ENCODE assay signal across 16 mouse cellular contexts in the genomic region with DNA sequence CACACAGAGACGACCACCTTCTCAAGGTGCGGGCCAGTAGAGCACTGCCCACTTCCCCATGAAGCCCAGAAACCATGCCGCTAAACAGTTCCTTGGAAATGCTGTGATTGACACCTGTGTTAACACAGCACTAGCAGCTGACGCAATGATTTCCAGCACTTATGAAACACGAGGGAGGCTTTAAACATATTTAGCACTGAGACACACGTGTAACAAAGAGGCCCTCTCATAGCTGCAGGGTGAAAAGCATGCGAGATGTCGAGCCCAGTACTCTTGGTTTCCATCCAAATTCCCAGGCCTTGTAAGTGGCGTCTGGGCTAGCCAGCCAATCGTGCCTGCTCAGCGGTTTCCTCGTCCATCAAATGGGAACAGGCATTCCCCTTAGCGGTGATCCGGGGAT.
DNase-seq lines count a peak whose midpoint lies in the region; ATAC-seq and TF ChIP-seq lines count a peak whose summit lies in the region.
"Had no signal": no experiment of that assay in that cellular context is flagged by ENCODE, and none has a peak within 500 bp of the region (broad histone marks: within the 10 kb centered on the region; RNA-seq: fewer than 3 reads in every experiment).

No protein-coding gene starts in this region.

- H3ac ChIP-seq in myocyte (ENCODE audit: control insufficient read depth, insufficient read length), result no peak overlapping the region

- H3K4me1 ChIP-seq in lung, postnatal 0 days (ENCODE audit: insufficient read depth, low read depth, low read length), result no peaks in the 10 kb centered on the region
- H3K4me1 ChIP-seq in intestine, embryonic 15.5 days (replicated peaks), result no peaks in the 10 kb centered on the region
- H3K4me1 ChIP-seq: hindbrain, embryonic 10.5 days had no signal

- H3K79me2 ChIP-seq in myocyte (ENCODE audit: control insufficient read depth, insufficient read depth), result no peaks in the 10 kb centered on the region

- H3K4me3 ChIP-seq in lung, postnatal 0 days (ENCODE audit: low read depth, low read length), result no peak overlapping the region
- H3K4me3 ChIP-seq in intestine, embryonic 15.5 days (replicated peaks), result no peak overlapping the region
- no peak overlapping the region for H3K4me3 ChIP-seq in myocyte
- H3K4me3 ChIP-seq: heart, embryonic 10.5 days; hindbrain, embryonic 10.5 days had no signal

- 27% methylated on average over 14 of the region's 14 CpGs for WGBS in lung, postnatal 0 days
- 44% methylated on average over 14 of the region's 14 CpGs for WGBS in intestine, embryonic 15.5 days

- intact Hi-C loops in heart, postnatal 36 days (cut with DNase I), result no loop called here

- H3K9ac ChIP-seq in lung, postnatal 0 days (replicated peaks; ENCODE audit: low read depth), result no peak overlapping the region
- no peak overlapping the region for H3K9ac ChIP-seq in intestine, embryonic 15.5 days
- H3K9ac ChIP-seq: liver, postnatal 0 days had no signal

- H3K36me3 ChIP-seq in lung, postnatal 0 days (ENCODE audit: insufficient read depth, low read length), result no peaks in the 10 kb centered on the region
- no peaks in the 10 kb centered on the region for H3K36me3 ChIP-seq in intestine, embryonic 15.5 days
- H3K36me3 ChIP-seq in myocyte (ENCODE audit: control insufficient read depth, insufficient read depth), result no peaks in the 10 kb centered on the region
- H3K36me3 ChIP-seq: hindbrain, embryonic 10.5 days had no signal

- no peak for ATAC-seq in lung, postnatal 0 days
- ATAC-seq in intestine, embryonic 15.5 days, result peak; percentile 34; the same call in 1 of the 2 replicates
- ATAC-seq: forebrain, embryonic 16.5 days; liver, postnatal 0 days had no signal

- TF ChIP-seq CTCF in lung, postnatal 0 days (IDR thresholded peaks at IDR 0.05), result no peak

- no peak for TF ChIP-seq POLR2A in myocyte (IDR thresholded peaks at IDR 0.05; ENCODE audit: insufficient read length, low read depth)

- no peaks in the 10 kb centered on the region for H3K9me3 ChIP-seq in lung, postnatal 0 days (ENCODE audit: low read length)
- no peaks in the 10 kb centered on the region for H3K9me3 ChIP-seq in intestine, embryonic 15.5 days
- H3K9me3 ChIP-seq: heart, embryonic 10.5 days; hindbrain, embryonic 10.5 days had no signal

- DNase-seq in heart, adult 11 months, result peak; percentile 70
- no peak for DNase-seq in heart, postnatal 36 days
- peak; percentile 50 for DNase-seq in lung, postnatal 0 days (ENCODE audit: low spot score)
- no peak for DNase-seq in lung, postnatal 14 days
- DNase-seq in ovary, postnatal 10 days (ENCODE audit: low spot score), result no peak
- no peak for DNase-seq in thymus, postnatal 25 days
- DNase-seq: cerebellum, adult 8-10 months; gastrocnemius, postnatal 10 days; kidney, adult 9 months; liver, postnatal 0 days; thymus, adult 2 months had no signal

- H3K27me3 ChIP-seq in lung, postnatal 0 days (replicated peaks; ENCODE audit: insufficient read depth, low read length), result no peaks in the 10 kb centered on the region
- H3K27me3 ChIP-seq in intestine, embryonic 15.5 days (replicated peaks), result no peaks in the 10 kb centered on the region
- H3K27me3 ChIP-seq in myocyte (ENCODE audit: control insufficient read depth, insufficient read depth, insufficient read length), result peaks cover 51% of the 10 kb centered on the region

- H3K4me2 ChIP-seq in lung, postnatal 0 days (replicated peaks; ENCODE audit: low read depth, low read length), result no peak overlapping the region
- H3K4me2 ChIP-seq in intestine, embryonic 15.5 days (replicated peaks), result no peak overlapping the region
- H3K4me2 ChIP-seq in myocyte (ENCODE audit: low read depth), result peak overlapping the region; percentile 33

- no peak for TF ChIP-seq EP300 in lung, postnatal 0 days (IDR thresholded peaks at IDR 0.05)

- no peak overlapping the region for H3K27ac ChIP-seq in lung, postnatal 0 days (ENCODE audit: low read length)
- no peak overlapping the region for H3K27ac ChIP-seq in intestine, embryonic 15.5 days
- H3K27ac ChIP-seq: heart, embryonic 10.5 days; hindbrain, embryonic 10.5 days had no signal

TF ChIP-seq in myocyte, 11 proteins besides CTCF, POLR2A, EP300 and RAD21:
- TF ChIP-seq CEBPB (IDR thresholded peaks at IDR 0.05; ENCODE audit: insufficient read depth, poor library complexity, severe bottlenecking) (peak; percentile 53; the same call in 1 of the 2 replicates), TCF12 (IDR thresholded peaks at IDR 0.05; ENCODE audit: insufficient read depth, poor library complexity, severe bottlenecking) (no peak)

Comparison
In these comparisons a context has a peak if more than half of its experiments do, and no peak if none do; other contexts are left out.
1. DNase-seq: peak in heart, adult 11 months (single experiment) and lung, postnatal 0 days (single experiment); none in heart, postnatal 36 days (0 of 2), lung, postnatal 14 days (single experiment), ovary, postnatal 10 days (single experiment) and thymus, postnatal 25 days (single experiment).